Mouse (Mus musculus): Measurements from ENCODE around the gene Wdpcp.

Gene Wdpcp

DNA sequence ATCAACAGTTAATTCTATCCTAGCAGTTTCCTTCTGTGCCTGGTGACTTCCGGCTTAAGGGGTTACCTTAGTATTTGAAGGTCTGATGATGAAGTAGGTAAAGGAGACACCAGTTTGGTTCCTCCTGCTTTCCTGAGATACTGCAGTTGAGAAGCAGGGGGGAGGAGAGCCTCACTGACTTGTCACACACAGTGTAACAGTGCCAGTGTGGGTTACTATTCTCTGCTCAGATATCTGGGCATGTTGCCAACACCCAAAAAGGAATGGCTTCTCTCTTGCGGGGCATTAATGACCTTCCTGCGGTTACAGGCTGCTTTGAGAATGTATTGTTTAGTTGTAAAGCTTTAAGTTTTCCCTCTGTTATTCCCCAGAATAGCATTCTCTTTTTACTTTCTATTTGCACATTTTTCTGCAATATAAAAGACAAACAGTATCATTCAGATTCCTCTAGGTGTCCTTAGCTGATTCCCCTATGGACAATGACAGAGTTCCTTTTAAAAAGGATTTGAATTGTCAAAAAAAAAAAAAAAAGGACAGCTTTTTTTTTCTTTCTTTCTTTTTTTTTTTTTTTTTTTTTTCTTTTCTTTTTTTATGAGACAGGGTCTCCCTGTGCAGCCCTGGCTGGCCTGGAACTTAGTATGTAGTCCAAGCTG is 2.5 kb upstream of the Wdpcp start:
- peak; percentile 62 for DNase-seq (ENCODE audit: low read depth, low spot score)

GRCm38 (mm10) chr11:21570109-21570474 is 1.9 kb upstream of the Wdpcp start:
- no peak for DNase-seq (ENCODE audit: low read depth, low spot score)

GRCm38 (mm10) chr11:21570973-21571372 is 1.1 kb upstream of the Wdpcp start:
- DNase-seq (ENCODE audit: low read depth, low spot score) = peak; percentile 80

DNA sequence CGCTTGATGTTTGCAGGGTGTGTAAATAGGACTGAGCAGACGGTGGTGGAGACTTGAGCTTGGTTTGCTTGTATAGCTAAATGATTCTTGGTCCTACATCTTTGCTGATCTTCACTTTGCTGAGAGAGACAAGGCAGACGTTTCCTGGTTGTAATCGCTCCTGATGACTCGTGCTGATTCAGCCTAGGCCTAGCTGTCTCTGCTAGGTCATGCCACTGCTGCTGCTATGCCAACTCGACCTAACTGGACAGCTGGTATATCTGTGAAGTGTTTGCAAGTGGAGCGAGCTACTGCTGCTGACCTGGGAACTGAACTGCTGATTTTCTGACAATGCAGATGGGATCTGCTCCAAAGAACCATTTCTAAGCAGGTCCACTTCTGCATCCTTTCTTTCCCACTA is 9.4 kb downstream of the Wdpcp start:
- no peak for DNase-seq (ENCODE audit: low read depth, low spot score)

- no peak for DNase-seq (ENCODE audit: low read depth, low spot score)
These were observed 11.3 kb downstream of the Wdpcp start for GRCm38 (mm10) chr11:21583286-21583685.

- no peak for DNase-seq (ENCODE audit: low read depth, low spot score)
These were observed 30.5 kb downstream of the Wdpcp start for GRCm38 (mm10) chr11:21602497-21602896.

- DNase-seq (ENCODE audit: low read depth, low spot score) = no peak
These were observed 43.9 kb downstream of the Wdpcp start for GRCm38 (mm10) chr11:21615915-21616314.

GRCm38 (mm10) chr11:21634171-21634907 is 62.3 kb downstream of the Wdpcp start:
- DNase-seq (ENCODE audit: low read depth, low spot score) = no peak

DNA sequence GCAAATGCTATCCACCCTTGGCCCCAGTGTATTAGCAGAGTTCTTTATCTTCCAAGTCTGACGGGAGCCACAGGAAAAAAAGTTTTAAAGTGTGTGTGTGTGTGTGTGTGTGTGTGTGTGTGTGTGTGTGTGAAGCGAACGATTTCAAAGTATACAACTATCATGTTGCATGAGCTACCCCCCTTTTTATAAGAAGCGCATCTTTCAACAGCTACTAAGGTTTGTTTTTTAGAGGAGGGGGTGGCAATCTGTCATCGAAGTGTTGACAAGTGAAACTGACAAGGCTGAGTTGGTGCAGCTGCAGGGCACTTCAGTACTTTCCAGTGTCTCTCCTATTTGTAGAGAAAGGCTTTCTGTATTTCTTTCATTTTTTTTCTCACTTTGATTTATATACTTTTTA is 66.3 kb downstream of the Wdpcp start:
- no peak for DNase-seq (ENCODE audit: low read depth, low spot score)

DNA sequence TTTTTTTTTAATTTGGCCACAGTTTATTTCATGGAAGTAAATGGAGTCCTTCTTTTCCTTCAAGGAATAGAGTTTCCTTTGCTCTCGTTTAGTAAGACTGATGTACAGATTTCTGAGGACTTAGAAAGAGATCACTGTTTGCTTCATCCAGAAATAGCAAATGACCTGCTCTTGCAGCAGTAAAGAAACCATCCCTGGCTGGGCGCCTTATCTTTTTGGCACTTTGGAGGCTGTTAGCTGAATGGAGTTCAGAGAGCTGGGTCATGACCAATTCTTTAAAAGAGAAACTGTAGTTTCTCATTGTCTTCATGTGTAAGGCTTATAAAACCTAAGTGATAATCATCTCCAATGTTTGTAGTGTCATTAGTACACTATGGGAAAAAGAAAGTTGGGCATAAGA is 67.5 kb downstream of the Wdpcp start:
- no peak for DNase-seq (ENCODE audit: low read depth, low spot score)

DNA sequence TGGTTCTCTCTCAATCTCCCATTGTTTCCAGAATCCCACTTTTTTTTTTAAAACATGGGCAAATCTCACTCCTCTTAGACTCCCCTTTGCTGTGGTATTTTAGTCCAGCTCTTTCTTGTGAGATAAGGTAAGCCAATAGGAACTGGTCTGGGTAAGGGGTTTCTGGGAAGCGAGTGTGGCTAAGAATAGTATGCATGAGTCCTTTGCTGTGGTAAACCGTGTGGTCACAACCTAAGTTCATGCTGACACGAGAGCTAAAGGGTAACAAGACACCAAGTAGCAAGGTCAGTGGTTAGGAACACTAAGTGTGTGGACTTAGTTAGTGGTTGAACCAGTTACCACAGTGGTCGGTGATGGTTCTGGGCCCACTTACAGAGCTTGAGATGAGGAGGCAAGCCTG is 72.2 kb downstream of the Wdpcp start:
- DNase-seq (ENCODE audit: low read depth, low spot score) = no peak

GRCm38 (mm10) chr11:21646136-21646535 is 74.1 kb downstream of the Wdpcp start:
- DNase-seq (ENCODE audit: low read depth, low spot score) = no peak

DNA sequence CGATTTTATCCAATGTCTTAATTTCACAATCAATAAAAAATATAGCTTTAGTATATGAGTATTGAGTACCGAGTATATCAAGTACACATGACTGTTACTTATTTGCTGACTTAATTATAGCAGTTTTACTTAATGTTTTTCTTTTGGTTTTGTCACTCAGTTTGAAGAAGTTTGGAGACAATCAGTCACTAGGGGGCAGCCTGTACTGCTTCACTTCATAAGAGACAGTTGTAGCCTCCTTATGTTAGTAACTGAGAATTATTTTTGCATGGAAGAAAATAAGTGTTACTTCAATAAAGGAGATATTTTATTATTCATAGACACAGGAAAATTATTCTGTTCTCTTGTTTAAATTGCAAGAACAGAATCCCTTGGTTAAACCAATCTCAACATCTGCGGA is 87.0 kb downstream of the Wdpcp start:
- DNase-seq (ENCODE audit: low read depth, low spot score) = peak; percentile 33

- DNase-seq (ENCODE audit: low read depth, low spot score) = no peak
These were observed 105.0 kb downstream of the Wdpcp start for GRCm38 (mm10) chr11:21677034-21677433.

DNA sequence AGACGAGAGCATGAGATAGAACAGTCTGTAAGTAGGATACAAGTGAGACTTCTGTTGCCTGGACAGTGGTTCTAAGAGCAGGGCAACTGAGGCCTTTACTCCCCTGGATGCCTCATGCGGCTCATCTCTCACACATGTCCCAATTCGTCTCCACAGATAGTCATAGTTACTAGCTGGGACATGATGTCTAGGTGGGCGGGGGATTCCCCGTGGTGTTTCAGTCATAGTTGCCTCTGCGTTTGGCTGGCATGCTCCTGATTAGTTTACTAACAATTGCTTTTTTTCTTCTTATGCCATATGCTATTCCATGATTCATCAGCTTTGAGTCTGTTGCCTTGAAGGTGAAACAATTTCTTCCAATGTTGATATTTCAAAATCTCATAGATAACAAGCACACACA is 116.4 kb downstream of the Wdpcp start:
- DNase-seq (ENCODE audit: low read depth, low spot score) = peak; percentile 58

DNA sequence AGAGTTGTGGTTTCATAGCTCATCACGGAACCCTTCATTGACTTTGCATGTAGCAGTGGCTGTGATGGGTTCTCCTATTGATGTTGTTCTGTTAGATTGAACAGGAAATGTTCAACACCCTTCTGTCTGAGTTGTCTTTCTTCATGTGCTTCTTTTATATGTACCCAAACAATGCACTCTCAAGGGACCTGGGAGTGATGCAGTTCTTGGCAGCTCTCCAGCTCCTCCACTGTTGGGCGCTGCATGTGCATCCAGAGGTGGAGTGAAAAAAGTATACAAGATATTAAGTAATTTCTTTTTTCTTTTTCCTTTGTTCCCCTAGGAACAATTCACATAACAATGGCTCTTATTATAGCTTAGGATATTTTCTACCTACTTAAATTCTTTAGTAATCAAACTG is 118.7 kb downstream of the Wdpcp start:
- no peak for DNase-seq (ENCODE audit: low read depth, low spot score)

DNA sequence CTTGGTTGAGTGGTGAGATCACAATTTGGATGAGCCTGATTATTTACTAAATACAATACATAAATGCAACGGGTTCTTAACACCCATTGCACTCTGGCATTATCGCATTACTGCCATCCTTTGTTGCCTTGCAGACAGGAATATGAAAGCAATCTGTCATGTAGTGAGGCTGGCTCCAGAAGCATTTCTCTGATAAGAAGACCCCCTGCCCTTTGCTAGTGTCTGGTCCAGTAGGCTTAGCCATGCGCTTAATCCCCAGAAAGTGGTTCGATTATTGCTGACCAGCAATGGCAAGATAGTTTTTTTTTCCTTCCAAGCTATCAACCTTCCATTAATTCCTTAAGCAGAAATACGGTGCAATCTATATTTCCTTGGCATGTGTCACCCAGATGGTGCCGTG is 122.1 kb downstream of the Wdpcp start:
- no peak for DNase-seq (ENCODE audit: low read depth, low spot score)

DNA sequence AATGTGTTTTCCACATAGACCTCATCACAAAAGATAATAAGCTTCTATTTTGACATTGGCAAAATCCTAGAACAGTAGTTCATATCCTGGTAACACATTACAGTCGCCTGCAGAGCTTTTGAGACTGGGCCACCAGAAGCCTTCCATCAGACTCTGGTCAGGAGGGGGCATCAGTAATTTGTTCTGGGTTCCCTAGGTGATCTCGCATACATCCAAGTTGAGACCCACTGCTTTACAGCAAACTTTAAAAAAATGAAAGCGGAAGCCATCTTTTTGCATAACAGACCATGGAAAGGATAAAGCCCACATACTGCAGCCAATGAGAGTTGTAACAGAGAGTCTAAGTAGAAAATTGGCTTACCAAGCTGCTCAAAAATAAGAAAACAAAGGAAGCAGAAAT is 125.6 kb downstream of the Wdpcp start:
- no peak for DNase-seq (ENCODE audit: low read depth, low spot score)

DNA sequence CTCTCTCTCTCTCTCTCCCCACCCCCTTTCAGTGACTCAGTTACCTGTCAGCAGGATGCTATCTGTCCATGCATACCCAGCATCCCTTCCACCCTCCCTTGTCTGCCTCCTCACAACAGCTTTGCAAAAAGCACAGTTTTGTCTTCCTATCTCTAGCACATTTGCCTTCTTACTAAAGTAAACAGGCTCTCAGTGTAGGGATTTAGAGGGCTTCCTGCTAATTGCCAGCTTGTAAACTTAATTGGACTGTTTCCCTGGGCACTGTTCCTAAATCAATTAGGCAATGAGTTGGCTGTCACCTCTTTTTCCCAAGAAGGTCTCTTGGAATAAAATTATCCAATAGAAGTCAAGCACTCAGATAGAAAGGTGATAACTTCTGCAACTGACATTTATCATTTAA is 141.5 kb downstream of the Wdpcp start:
- DNase-seq (ENCODE audit: low read depth, low spot score) = no peak

GRCm38 (mm10) chr11:21714065-21714464 is 142.0 kb downstream of the Wdpcp start:
- DNase-seq (ENCODE audit: low read depth, low spot score) = no peak

DNA sequence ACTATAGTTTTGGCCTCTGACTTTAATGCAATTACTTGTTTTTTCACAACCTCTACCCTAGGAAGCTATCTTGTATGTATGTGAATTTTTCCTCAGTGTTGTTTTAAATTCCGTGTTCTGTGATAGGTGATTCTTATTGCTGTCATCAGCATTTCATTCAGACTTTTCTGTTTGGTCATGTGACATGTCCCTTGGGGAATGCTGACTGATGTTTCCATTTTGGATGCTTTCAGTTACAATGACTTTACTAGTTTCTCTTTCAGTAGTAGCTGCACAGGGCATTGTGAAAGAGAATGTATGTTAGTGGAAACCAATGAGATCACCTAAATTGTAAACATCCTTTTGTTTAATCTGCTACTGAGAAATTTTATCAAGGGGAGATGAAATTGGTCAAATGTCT is 154.3 kb downstream of the Wdpcp start:
- DNase-seq (ENCODE audit: low read depth, low spot score) = no peak

DNA sequence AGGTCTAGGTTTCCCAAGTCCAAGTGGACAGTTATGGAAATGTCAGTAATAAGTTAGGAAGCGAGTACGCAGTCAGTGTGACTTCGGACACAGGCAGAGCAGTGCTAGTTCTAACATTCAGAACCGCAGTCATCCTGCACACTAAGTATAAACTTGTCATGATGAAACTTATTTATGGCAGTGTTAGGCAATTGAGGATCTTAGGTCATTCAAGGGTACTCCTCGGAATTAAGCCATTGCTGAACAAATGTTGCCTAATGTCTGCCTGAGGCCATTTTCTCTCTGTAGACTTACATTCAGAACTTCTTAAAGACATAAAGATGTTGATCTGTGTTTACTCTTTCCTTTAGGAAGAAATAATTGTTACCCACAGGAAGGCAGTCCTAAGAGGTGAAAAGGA is 157.0 kb downstream of the Wdpcp start:
- no peak for DNase-seq (ENCODE audit: low read depth, low spot score)

DNA sequence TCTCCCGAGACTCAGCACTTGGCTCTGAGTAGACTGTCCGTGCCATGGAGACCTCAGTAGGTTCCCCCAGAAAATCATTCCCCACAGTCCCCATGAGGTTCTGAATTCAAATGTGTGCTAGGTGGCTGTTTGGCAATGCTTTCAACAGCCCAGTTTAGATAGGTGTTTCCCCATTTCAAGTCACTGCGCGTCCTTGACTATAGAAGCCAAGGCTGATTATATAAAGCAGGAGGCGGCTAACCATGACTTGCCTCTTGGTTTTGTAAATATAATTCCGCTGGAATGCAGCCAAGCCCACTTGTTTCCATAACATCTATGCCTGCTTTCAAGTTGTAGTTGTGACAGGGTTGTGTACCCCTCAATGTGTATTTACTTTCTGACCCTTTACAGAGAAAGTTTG is 157.9 kb downstream of the Wdpcp start:
- no peak for DNase-seq (ENCODE audit: low read depth, low spot score)

DNA sequence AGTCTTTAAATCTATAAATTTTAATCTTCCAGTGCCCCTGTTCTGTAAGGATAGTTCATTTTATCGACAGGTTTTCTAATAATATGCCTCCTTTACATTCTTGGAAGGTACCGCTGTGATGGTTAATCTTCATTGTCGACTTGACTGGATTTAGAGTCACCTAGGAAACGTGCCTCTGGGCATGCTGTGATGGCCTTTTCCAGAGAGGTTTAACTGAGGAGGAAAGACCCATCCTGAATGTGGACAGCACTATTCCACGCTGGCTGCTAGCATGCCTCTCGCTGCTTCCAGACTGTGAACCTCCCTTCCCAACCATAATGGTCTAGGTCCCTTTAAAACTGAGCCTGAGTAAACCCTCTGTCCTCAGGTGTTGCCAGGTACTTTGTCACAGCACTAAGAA is 163.2 kb downstream of the Wdpcp start:
- DNase-seq (ENCODE audit: low read depth, low spot score) = no peak

Measured in CD4-positive, CD25-positive, alpha-beta regulatory T cell, adult 2 months (primary cell).